Mouse (Mus musculus) cortical plate, adult 2 months (tissue): ENCODE measurements around the gene Eif4g1. TPM values are rescaled to one million over a fixed set of nuclear protein-coding genes. Genes with fewer than 3 reads are reported as not detected.
"Not testable (repeated sequence)": the region's sequence is repeated elsewhere in the genome, so short reads cannot be mapped to it uniquely, and the experiment has no call there.

ENCODE experiments used
- H3K27ac ChIP-seq: fragments of 200-500 bp; 2 replicates; pipeline ENCODE4 v1.5.1; 2012; ENCODE audit warnings: low read length, control low read depth, inconsistent platforms; ENCODE audit not compliant: insufficient read depth
- H3K4me1 ChIP-seq: fragments of 200-500 bp; 2 replicates; pipeline ENCODE4 v1.6.1; 2011; ENCODE audit warnings: low read length; ENCODE audit not compliant: control insufficient read depth, insufficient read depth
- H3K4me3 ChIP-seq: fragments of 200-500 bp; 2 replicates; pipeline ENCODE4 v1.5.1; 2011; ENCODE audit warnings: mild to moderate bottlenecking, low read length, control low read depth; ENCODE audit not compliant: insufficient read depth
- CTCF ChIP-seq: fragments of 200-500 bp; IDR thresholded peaks from 2 replicates; pipeline ENCODE4 v1.5.1; 2011; ENCODE audit warnings: mild to moderate bottlenecking, control low read depth, low read length; ENCODE audit not compliant: insufficient read depth; ENCODE audit errors: extremely low read depth
- POLR2A ChIP-seq: fragments of 200-500 bp; IDR thresholded peaks from 2 replicates; pipeline ENCODE4 v1.6.1; 2011; ENCODE audit warnings: mild to moderate bottlenecking, low read length, control low read depth; ENCODE audit not compliant: insufficient read depth; ENCODE audit errors: extremely low read depth
- polyA plus RNA-seq: library from polyadenylated mRNA; depleted of rRNA; stranded (reverse); fragments of >200 nt; gene quantifications from 2 replicates; pipeline ENCODE4 v1.2.3, GENCODE M21; 2012; rRNA removed

The Eif4g1 gene
- 157 and 158 TPM in 2 replicates for polyA plus RNA-seq

- not testable (repeated sequence) for H3K4me3 ChIP-seq, H3K4me1 ChIP-seq, H3K27ac ChIP-seq
These were observed at the start of gene Eif4g1 for GRCm38 (mm10) chr16:20668013-20668412. Gene Eif4g1, plus strand, starts transcription at chr16:20668313.

- Histone ChIP-seq H3K4me3 (peak overlapping the region; percentile 69), H3K4me1 (no peaks in the 10 kb centered on the region), H3K27ac (no peak overlapping the region)
- no peak for TF ChIP-seq POLR2A
- TF ChIP-seq CTCF = no peak
These were observed 48.3 kb upstream of the Eif4g1 start for GRCm38 (mm10) chr16:20619541-20620398.

- no peak for TF ChIP-seq CTCF
- TF ChIP-seq POLR2A = no peak
- no peaks in the 10 kb centered on the region for H3K4me1 ChIP-seq
- H3K27ac ChIP-seq = no peak overlapping the region
- peak overlapping the region; percentile 69 for H3K4me3 ChIP-seq
These were observed 47.7 kb upstream of the Eif4g1 start for GRCm38 (mm10) chr16:20620399-20620735.

- TF ChIP-seq POLR2A (no peak), CTCF (no peak)
- Histone ChIP-seq H3K4me1 (no peaks in the 10 kb centered on the region), H3K4me3 (peak overlapping the region; percentile 69), H3K27ac (peak overlapping the region; percentile 58)
These were observed 47.3 kb upstream of the Eif4g1 start for GRCm38 (mm10) chr16:20620751-20621190.

- H3K4me1 ChIP-seq = no peaks in the 10 kb centered on the region
- H3K4me3 ChIP-seq = peak within 1 kb of the TSS; percentile 69
- TF ChIP-seq CTCF (no peak), POLR2A (no peak)
- peak within 1 kb of the TSS; percentile 58 for H3K27ac ChIP-seq
These were observed 46.7 kb upstream of the Eif4g1 start, which contains the start of gene Camk2n2 for GRCm38 (mm10) chr16:20621191-20621990. Gene Camk2n2, minus strand, starts transcription at chr16:20621287.

- H3K27ac ChIP-seq = no peak overlapping the region
- H3K4me1 ChIP-seq = no peaks in the 10 kb centered on the region
- H3K4me3 ChIP-seq = peak overlapping the region; percentile 69
- no peak for TF ChIP-seq CTCF
- no peak for TF ChIP-seq POLR2A
These were observed 46.0 kb upstream of the Eif4g1 start for GRCm38 (mm10) chr16:20621991-20622685.

- no peak overlapping the region for H3K4me3 ChIP-seq
- TF ChIP-seq CTCF = no peak
- no peak for TF ChIP-seq POLR2A
- no peaks in the 10 kb centered on the region for H3K4me1 ChIP-seq
- H3K27ac ChIP-seq = no peak overlapping the region
These were observed 44.9 kb upstream of the Eif4g1 start for GRCm38 (mm10) chr16:20623211-20623610.

- H3K4me1 ChIP-seq = peaks cover 1% of the 10 kb centered on the region; the same call in 1 of the 2 replicates
- H3K27ac ChIP-seq = no peak overlapping the region
- TF ChIP-seq CTCF = no peak
- TF ChIP-seq POLR2A = no peak
- peak overlapping the region; percentile 64; the same call in 1 of the 2 replicates for H3K4me3 ChIP-seq
These were observed 39.2 kb upstream of the Eif4g1 start for GRCm38 (mm10) chr16:20628871-20629391.
